Mouse (Mus musculus) mesoderm, embryonic 11.5 days (tissue): Measurements from ENCODE around the gene Sp7.
"Not testable (repeated sequence)": the region's sequence is repeated elsewhere in the genome, so short reads cannot be mapped to it uniquely, and the experiment has no call there.

Experiments used
- DNase-seq: peaks from one replicate; pipeline ENCODE4 v3.0.0-alpha.2; 2012; ENCODE audit warnings: low read depth, low spot score

Gene Sp7

DNA sequence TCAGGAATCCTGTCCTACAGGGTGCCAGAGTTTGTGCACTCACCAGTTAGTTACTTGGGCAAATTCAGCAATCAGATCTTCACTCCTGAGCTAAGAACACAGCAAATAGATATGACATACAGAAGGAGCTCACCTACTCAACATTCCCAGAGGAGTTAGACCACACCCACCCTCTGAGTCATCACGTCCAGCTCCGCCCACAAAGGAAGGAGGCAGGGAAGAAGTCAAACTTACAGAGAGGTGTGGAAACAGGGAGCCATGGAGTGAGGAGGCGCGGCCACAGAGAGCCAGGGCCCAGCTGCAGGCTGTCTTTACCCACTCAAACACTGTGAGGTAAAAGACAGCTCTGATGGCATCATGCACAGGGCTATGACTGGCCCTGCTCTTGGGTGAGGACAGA lies 20.5 kb downstream of the Sp7 start:
- no peak for DNase-seq

DNA sequence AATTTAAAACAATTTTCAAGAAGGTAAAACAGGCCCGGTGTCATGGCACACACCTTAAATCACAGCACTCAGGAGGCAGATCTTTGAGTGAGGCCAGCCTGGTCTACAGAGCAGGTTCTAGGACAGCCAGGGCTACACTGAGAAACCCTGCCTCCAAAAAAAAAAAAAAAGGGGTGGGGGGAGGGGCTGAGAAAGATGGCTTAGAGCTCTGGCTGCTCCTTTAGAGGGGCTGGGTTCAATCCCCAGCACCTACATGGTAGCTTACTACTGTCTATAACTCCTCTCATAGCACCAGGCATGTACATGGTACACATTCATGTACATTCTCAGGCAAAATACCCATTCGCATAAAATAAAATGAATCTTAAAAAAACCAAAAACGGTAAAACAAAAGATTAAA lies 22.5 kb downstream of the Sp7 start:
- no peak for DNase-seq

- peak; percentile 65 for DNase-seq
These were observed 25.4 kb downstream of the Sp7 start for GRCm38 (mm10) chr15:102341580-102341979.

GRCm38 (mm10) chr15:102339612-102340011 lies 27.4 kb downstream of the Sp7 start:
- DNase-seq, result no peak

DNA sequence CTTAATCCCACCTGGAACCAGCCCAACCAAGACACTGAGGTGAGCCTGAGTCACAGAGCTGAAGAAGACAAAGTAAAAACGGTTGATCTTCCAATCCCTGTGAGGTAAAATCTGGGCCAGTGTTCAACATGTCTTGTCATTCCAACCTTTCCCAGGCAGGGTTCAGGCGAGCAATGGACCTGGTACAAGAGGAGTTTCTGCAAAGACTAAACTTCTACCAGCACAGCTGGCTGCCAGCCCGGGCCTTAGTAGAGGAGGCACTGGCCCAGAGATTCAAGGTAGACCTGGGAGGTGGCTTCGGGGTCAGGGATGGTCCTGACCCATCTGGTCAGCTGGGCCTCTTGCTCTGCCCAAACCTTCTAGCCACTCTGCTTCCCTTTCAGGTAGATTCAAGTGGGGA lies 30.0 kb downstream of the Sp7 start:
- no peak for DNase-seq

DNA sequence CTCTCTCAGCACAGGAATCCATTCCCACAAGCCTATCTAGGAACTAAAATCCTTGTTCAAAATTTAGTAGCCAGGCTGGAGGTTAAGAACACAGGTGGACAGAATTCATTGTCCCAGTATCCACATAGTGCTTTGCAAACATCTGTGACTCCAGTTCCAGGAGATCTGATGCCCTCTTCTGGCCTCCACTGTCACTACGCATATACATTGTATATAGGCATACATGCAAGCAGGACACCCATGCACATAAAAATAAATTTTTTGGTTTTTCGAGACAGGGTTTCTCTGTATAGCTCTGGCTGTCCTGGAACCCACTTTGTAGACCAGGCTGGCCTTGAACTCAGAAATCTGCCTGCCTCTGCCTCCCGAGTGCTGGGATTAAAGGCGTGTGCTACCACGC lies 31.1 kb downstream of the Sp7 start:
- DNase-seq, result not testable (repeated sequence)

- no peak for DNase-seq
These were observed 31.7 kb downstream of the Sp7 start for GRCm38 (mm10) chr15:102335254-102335653.

GRCm38 (mm10) chr15:102331610-102332015 lies 35.4 kb downstream of the Sp7 start, which contains the start of gene Myg1:
TSS of gene Myg1 (plus strand) at chr15:102331709.
- peak; percentile 83 for DNase-seq

DNA sequence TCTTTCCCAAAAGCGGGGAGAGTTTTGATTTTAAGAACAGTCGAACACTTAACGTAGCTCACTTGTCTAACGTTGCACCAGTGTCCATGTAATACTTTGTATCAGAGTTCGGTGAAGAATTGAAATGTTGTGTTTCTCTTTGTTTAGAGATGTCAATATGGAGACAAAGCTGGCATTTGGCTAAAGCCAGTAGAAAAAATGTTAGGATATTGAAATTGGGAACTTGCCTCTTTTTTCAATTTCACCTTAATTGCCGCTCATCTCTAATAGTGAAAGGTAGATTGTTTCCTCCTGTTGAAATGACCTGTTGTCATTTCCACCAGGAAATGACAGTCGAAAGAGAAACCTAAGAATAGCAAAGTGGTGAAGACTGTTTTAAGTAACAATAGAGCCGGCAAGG lies 40.1 kb downstream of the Sp7 start:
- DNase-seq, result no peak

GRCm38 (mm10) chr15:102326022-102326576 lies 40.9 kb downstream of the Sp7 start, which contains the start of gene Pfdn5:
TSS of gene Pfdn5 (plus strand) at chr15:102326116.
- peak; percentile 73 for DNase-seq

- DNase-seq, result no peak
These were observed 42.1 kb downstream of the Sp7 start for GRCm38 (mm10) chr15:102324654-102325473.

DNA sequence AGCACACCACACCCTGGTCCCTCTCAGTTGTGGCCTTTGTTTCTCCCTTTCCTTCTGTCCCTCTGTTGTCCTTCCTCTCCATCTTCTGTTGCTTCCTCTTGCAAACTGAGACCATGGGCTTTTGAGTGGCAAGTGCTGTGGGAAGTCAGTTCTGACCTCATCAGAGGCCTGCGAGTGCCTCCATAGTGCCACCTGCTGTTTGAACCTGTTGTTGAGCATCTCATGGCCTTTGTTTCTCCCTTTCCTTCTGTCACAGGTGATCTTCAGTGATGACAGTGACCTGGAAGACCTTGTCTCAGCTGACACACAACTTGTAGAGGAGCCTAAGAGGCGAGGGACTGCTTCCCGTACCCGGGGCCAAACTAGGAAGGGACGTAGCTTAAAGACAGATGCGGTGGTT lies 50.7 kb downstream of the Sp7 start:
- peak; percentile 50 for DNase-seq

DNA sequence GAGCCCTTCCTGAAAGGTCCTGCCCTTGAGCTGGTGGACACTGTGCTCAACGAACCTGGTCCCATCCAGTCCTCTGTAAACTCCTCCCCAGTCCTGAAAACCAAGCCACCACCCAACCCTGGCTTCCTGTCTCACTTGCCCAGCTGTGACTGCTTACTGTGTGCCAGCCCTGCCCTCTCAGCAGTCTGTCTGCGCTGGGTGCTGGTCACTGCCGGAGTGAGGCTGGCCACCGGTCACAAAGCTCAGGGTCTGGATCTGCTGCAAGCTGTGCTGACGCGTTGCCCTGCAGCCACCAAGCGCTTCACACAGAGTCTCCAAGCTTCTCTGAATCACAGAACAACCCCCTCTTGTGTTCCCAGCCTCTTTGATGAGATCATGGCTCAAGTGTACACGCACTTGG lies 51.7 kb downstream of the Sp7 start:
- DNase-seq, result no peak

DNA sequence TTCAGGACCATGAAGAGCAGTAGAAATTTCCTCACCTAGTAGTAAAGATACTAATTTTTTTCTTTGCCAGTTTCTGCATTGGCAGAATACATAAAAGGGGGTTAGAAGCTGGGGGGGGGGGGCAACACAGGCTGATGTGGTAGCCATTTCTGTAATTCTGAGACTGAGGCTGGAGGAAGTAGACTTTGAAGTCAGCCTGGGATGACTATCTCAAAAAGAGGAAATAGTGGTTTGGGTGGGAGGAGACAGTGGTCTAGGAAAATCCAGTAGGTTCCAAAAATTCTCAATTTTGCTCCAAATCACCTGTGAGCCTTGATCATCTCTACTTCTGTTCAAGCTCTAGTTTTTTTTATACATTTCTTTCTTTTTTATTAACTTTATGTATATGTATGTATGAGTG lies 55.5 kb downstream of the Sp7 start:
- DNase-seq, result no peak

GRCm38 (mm10) chr15:102310074-102310845 lies 56.7 kb downstream of the Sp7 start:
- DNase-seq, result no peak

GRCm38 (mm10) chr15:102308717-102309116 lies 58.3 kb downstream of the Sp7 start:
- DNase-seq, result no peak
